Mouse (Mus musculus) brain, embryonic 14.5 days (tissue): Measurements from ENCODE around the gene Gm49358.

Source experiments
- CTCF ChIP-seq: fragments of 200-500 bp; IDR thresholded peaks from 2 replicates; pipeline ENCODE4 v1.5.1; 2012; ENCODE audit warnings: inconsistent platforms, mild to moderate bottlenecking, moderate library complexity, borderline replicate concordance; ENCODE audit not compliant: insufficient read depth, insufficient read length; ENCODE audit errors: extremely low read depth
- POLR2A ChIP-seq: fragments of 200-500 bp; IDR thresholded peaks from 2 replicates; pipeline ENCODE4 v1.6.1; 2012; ENCODE audit warnings: mild to moderate bottlenecking, inconsistent platforms, borderline replicate concordance; ENCODE audit not compliant: poor library complexity, insufficient read depth, insufficient read length, severe bottlenecking; ENCODE audit errors: extremely low read depth

DNA sequence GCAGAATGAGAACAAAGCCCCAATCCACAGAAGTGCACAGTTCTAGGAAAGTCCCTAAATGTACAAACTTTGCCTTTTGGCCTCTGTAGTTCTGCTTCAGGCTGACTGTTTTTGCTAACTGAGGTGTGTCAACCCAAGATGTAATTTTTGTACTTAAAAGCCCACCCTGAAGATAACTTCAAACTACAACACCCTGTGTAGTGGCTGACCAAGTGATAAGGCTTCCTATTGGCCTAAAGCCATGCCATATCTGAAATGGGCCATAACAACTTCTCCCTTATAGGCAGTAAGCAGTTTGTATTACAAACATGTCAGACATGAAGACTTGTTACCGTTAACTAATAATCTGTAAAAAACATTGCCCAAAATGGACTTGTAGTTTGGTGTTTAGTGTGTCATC is 6.0 kb upstream of the Gm49358 start:
- TF ChIP-seq CTCF (no peak), POLR2A (no peak)
